Mouse (Mus musculus) bone marrow macrophage, adult 2 months (primary cell): Measurements from ENCODE around the gene Chst14. TPM values are rescaled to one million over a fixed set of nuclear protein-coding genes. Genes with fewer than 3 reads are reported as not detected.
A peak's percentile ranks its signal among the peaks of the same experiment; 100 is the strongest.

Experiments
- H3K27ac ChIP-seq: 2 replicates; pipeline ENCODE4 v1.5.1; 2012; ENCODE audit warnings: low read depth, low read length; ENCODE audit not compliant: insufficient read depth
- H3K4me1 ChIP-seq: 2 replicates; pipeline ENCODE4 v1.6.1; 2012; ENCODE audit warnings: low read length; ENCODE audit not compliant: control insufficient read depth, insufficient read depth
- H3K4me3 ChIP-seq: 2 replicates; pipeline ENCODE4 v1.5.1; 2012; ENCODE audit warnings: mild to moderate bottlenecking, low read length, moderate library complexity; ENCODE audit not compliant: insufficient read depth
- CTCF ChIP-seq: IDR thresholded peaks from 2 replicates; pipeline ENCODE4 v1.5.1; 2012; ENCODE audit warnings: low read depth, mild to moderate bottlenecking, low read length, moderate library complexity
- POLR2A ChIP-seq: IDR thresholded peaks from 2 replicates; pipeline ENCODE4 v1.6.1; 2012; ENCODE audit warnings: mild to moderate bottlenecking, low read depth, low read length, borderline replicate concordance
- polyA plus RNA-seq: library from polyadenylated mRNA; stranded (reverse); fragments of >200 nt; gene quantifications from 2 replicates; pipeline ENCODE4 v1.2.4, GENCODE M21; 2012; ENCODE audit not compliant: missing spikeins, insufficient read depth, insufficient read length

The Chst14 gene
- polyA plus RNA-seq, 1 experiment = 21.3 TPM

- H3K27ac ChIP-seq = peak overlapping the region; percentile 92
- H3K4me3 ChIP-seq = peak overlapping the region; percentile 11; the same call in 1 of the 2 replicates
- TF ChIP-seq POLR2A = no peak
- TF ChIP-seq CTCF = no peak
- H3K4me1 ChIP-seq = peaks cover 59% of the 10 kb centered on the region
Observed at GRCm38 (mm10) chr2:118961546-118961945, 35.2 kb downstream of the Chst14 start.

GRCm38 (mm10) chr2:118963007-118963675 lies 36.8 kb downstream of the Chst14 start:
- TF ChIP-seq POLR2A (no peak), CTCF (no peak)
- Histone ChIP-seq H3K4me1 (peaks cover 53% of the 10 kb centered on the region), H3K27ac (no peak overlapping the region), H3K4me3 (no peak overlapping the region)

- Histone ChIP-seq H3K4me3 (no peak overlapping the region), H3K4me1 (peaks cover 48% of the 10 kb centered on the region), H3K27ac (no peak overlapping the region)
- TF ChIP-seq CTCF (no peak), POLR2A (no peak)
Observed at GRCm38 (mm10) chr2:118963676-118964012, 37.3 kb downstream of the Chst14 start.

- peaks cover 8% of the 10 kb centered on the region for H3K4me1 ChIP-seq
- H3K27ac ChIP-seq = no peak overlapping the region
- TF ChIP-seq POLR2A (no peak), CTCF (no peak)
- no peak overlapping the region for H3K4me3 ChIP-seq
Observed at GRCm38 (mm10) chr2:118969585-118970147, 43.4 kb downstream of the Chst14 start.

GRCm38 (mm10) chr2:118972048-118972447 lies 45.8 kb downstream of the Chst14 start:
- Histone ChIP-seq H3K4me1 (peaks cover 7% of the 10 kb centered on the region), H3K27ac (no peak overlapping the region)
- TF ChIP-seq POLR2A (no peak), CTCF (no peak)

GRCm38 (mm10) chr2:118972687-118973376 lies 46.5 kb downstream of the Chst14 start:
- TF ChIP-seq CTCF (peak; percentile 56), POLR2A (no peak)
- H3K4me1 ChIP-seq = peaks cover 7% of the 10 kb centered on the region
- H3K27ac ChIP-seq = no peak overlapping the region
- peak overlapping the region; percentile 49 for H3K4me3 ChIP-seq

More at GRCm38 (mm10) chr2:118972048-118972447, 45.8 kb downstream of the Chst14 start:
- H3K4me3 ChIP-seq = no peak overlapping the region

- H3K27ac ChIP-seq = no peak overlapping the region
- H3K4me3 ChIP-seq = peak overlapping the region; percentile 62
- peaks cover 7% of the 10 kb centered on the region for H3K4me1 ChIP-seq
- no peak for TF ChIP-seq CTCF
- no peak for TF ChIP-seq POLR2A
Observed at GRCm38 (mm10) chr2:118975855-118976254, 49.6 kb downstream of the Chst14 start.

- TF ChIP-seq POLR2A (no peak), CTCF (0 out of 2 replicates have a peak, but pooled peaks have one; percentile 19)
- Histone ChIP-seq H3K4me1 (peaks cover 7% of the 10 kb centered on the region), H3K4me3 (peak overlapping the region; percentile 62), H3K27ac (no peak overlapping the region)
Observed at GRCm38 (mm10) chr2:118976282-118976929, 50.1 kb downstream of the Chst14 start.

GRCm38 (mm10) chr2:118976941-118977340 lies 50.6 kb downstream of the Chst14 start:
- Histone ChIP-seq H3K4me1 (peaks cover 7% of the 10 kb centered on the region), H3K27ac (no peak overlapping the region), H3K4me3 (no peak overlapping the region)
- TF ChIP-seq POLR2A (no peak), CTCF (no peak)

- TF ChIP-seq CTCF (no peak), POLR2A (no peak)
Observed at GRCm38 (mm10) chr2:118978064-118978463, 51.8 kb downstream of the Chst14 start.

More at GRCm38 (mm10) chr2:118978064-118978463, 51.8 kb downstream of the Chst14 start:
- Histone ChIP-seq H3K27ac (no peak overlapping the region), H3K4me1 (peaks cover 7% of the 10 kb centered on the region), H3K4me3 (no peak overlapping the region)

Other genes with a start within 250 kb of the Chst14 start
- gene Ankrd63, start 222.5 kb upstream of the Chst14 start, polyA plus RNA-seq = not detected in 2 replicates
- gene Plcb2, start 198.1 kb upstream of the Chst14 start, polyA plus RNA-seq = 41.1 and 53.8 TPM in 2 replicates
- 11.3 and 11.6 TPM in 2 replicates for gene Inafm2, start 180.7 kb upstream of the Chst14 start, polyA plus RNA-seq
- 0.23 TPM in 1 of 2 replicates, not detected in the other for gene Ccdc9b, start 163.8 kb upstream of the Chst14 start, polyA plus RNA-seq
- not detected in 2 replicates for gene Phgr1, start 153.7 kb upstream of the Chst14 start, polyA plus RNA-seq
- not detected in 2 replicates for gene Disp2, start 146.8 kb upstream of the Chst14 start, polyA plus RNA-seq
- 70.1 and 78.3 TPM in 2 replicates for gene Knstrn, start 112.5 kb upstream of the Chst14 start, polyA plus RNA-seq
- 63.4 and 76.0 TPM in 2 replicates for gene Ivd, start 64.5 kb upstream of the Chst14 start, polyA plus RNA-seq
- gene Bahd1, start 26.1 kb upstream of the Chst14 start, polyA plus RNA-seq = 22.3 and 28.2 TPM in 2 replicates
- 20.9 and 21.5 TPM in 2 replicates for gene Ccdc32, start 102.9 kb downstream of the Chst14 start, polyA plus RNA-seq
- gene Rpusd2, start 108.3 kb downstream of the Chst14 start, polyA plus RNA-seq = 1.9 and 2.5 TPM in 2 replicates
- 11.8 and 17.6 TPM in 2 replicates for gene Knl1, start 120.6 kb downstream of the Chst14 start, polyA plus RNA-seq
- 14.2 and 15.2 TPM in 2 replicates for gene Rad51, start 186.3 kb downstream of the Chst14 start, polyA plus RNA-seq
- gene Rmdn3, start 230.5 kb downstream of the Chst14 start, polyA plus RNA-seq = 15.8 and 17.6 TPM in 2 replicates
- not detected in 2 replicates for gene Gchfr, start 241.3 kb downstream of the Chst14 start, polyA plus RNA-seq
- not detected in 2 replicates for gene Gm14137, start 248.0 kb downstream of the Chst14 start, polyA plus RNA-seq